Mouse (Mus musculus) embryonic facial prominence, embryonic 15.5 days (tissue): ENCODE results near the gene Pear1. TPM values are rescaled to one million over a fixed set of nuclear protein-coding genes. Genes with fewer than 3 reads are reported as not detected.

ENCODE experiments used
- ATAC-seq: fragments of 200-750 bp; cut with Nextera tagmentation; 2 replicates; pipeline ENCODE4 v1.8.0; 2017; ENCODE audit warnings: low read depth, moderate TSS enrichment; ENCODE audit not compliant: insufficient number of reproducible peaks, low FRiP score, low TSS enrichment
- H3K27ac ChIP-seq: fragments of 300-500 bp; sonication (generic); replicated peaks from 2 replicates; pipeline ENCODE4 v1.5.1; 2015; ENCODE audit warnings: mild to moderate bottlenecking, inconsistent platforms
- H3K27me3 ChIP-seq: fragments of 300-500 bp; sonication (generic); 2 replicates; pipeline ENCODE4 v1.6.1; 2015; ENCODE audit warnings: inconsistent platforms
- H3K36me3 ChIP-seq: fragments of 300-500 bp; sonication (generic); 2 replicates; pipeline ENCODE4 v1.6.1; 2015; ENCODE audit warnings: mild to moderate bottlenecking, inconsistent platforms
- H3K4me1 ChIP-seq: fragments of 300-500 bp; sonication (generic); 2 replicates; pipeline ENCODE4 v1.6.1; 2015; ENCODE audit warnings: inconsistent platforms
- H3K4me2 ChIP-seq: fragments of 300-500 bp; sonication (generic); replicated peaks from 2 replicates; pipeline ENCODE4 v1.6.1; 2015; ENCODE audit warnings: mild to moderate bottlenecking, inconsistent platforms
- H3K4me3 ChIP-seq: fragments of 300-500 bp; sonication (generic); replicated peaks from 2 replicates; pipeline ENCODE4 v1.5.1; 2015; ENCODE audit warnings: mild to moderate bottlenecking, inconsistent platforms
- H3K9ac ChIP-seq: fragments of 300-500 bp; sonication (generic); 2 replicates; pipeline ENCODE4 v1.6.1; 2015; ENCODE audit warnings: inconsistent platforms
- H3K9me3 ChIP-seq: fragments of 300-500 bp; sonication (generic); replicated peaks from 2 replicates; pipeline ENCODE4 v1.6.1; 2016; ENCODE audit warnings: inconsistent platforms
- WGBS: fragments of 180-500 bp; shearing (Covaris S2); methylation state at CpG from one replicate; pipeline ENCODE4 v1.1.7; 2015; 5-methylcytosine and 5-hydroxymethylcytosine counted together
- polyA plus RNA-seq: library from polyadenylated mRNA; unstranded; fragments of >200 nt; fragmentation: Nextera tagmentation; extraction: Ambion mirVana; gene quantifications from 2 replicates; pipeline ENCODE4 v1.2.1, GENCODE M21; 2015

Pear1 gene
- polyA plus RNA-seq, 1 experiment from 2014 or later, result 27.4 TPM

- Histone ChIP-seq H3K36me3 (no peaks in the 10 kb centered on the region), H3K9me3 (no peaks in the 10 kb centered on the region), H3K27ac (peak overlapping the region; percentile 88), H3K4me2 (peak overlapping the region; percentile 44), H3K4me1 (peaks cover 61% of the 10 kb centered on the region), H3K27me3 (peaks cover 12% of the 10 kb centered on the region; the same call in 1 of the 2 replicates), H3K4me3 (peak overlapping the region; percentile 2; the same call in 1 of the 2 replicates), H3K9ac (no peak overlapping the region)
- 26% methylated on average over 10 of the region's 10 CpGs for WGBS
- ATAC-seq, result no peak
Observed at GRCm38 (mm10) chr3:87765091-87765490, 59.0 kb downstream of the Pear1 start.

GRCm38 (mm10) chr3:87764506-87764905, 59.6 kb downstream of the Pear1 start:
- peak; percentile 22; the same call in 1 of the 2 replicates for ATAC-seq
- 14% methylated on average over 10 of the region's 10 CpGs for WGBS
- Histone ChIP-seq H3K27me3 (peaks cover 7% of the 10 kb centered on the region; the same call in 1 of the 2 replicates), H3K9me3 (no peaks in the 10 kb centered on the region), H3K4me1 (peaks cover 61% of the 10 kb centered on the region), H3K4me3 (peak overlapping the region; percentile 2), H3K36me3 (no peaks in the 10 kb centered on the region), H3K4me2 (peak overlapping the region; percentile 44), H3K27ac (peak overlapping the region; percentile 88), H3K9ac (no peak overlapping the region)

GRCm38 (mm10) chr3:87763683-87764289, 60.3 kb downstream of the Pear1 start:
- Histone ChIP-seq H3K4me1 (peaks cover 64% of the 10 kb centered on the region), H3K36me3 (no peaks in the 10 kb centered on the region), H3K4me2 (peak overlapping the region; percentile 44), H3K27me3 (peaks cover 6% of the 10 kb centered on the region; the same call in 1 of the 2 replicates), H3K27ac (peak overlapping the region; percentile 88), H3K4me3 (peak overlapping the region; percentile 19; the same call in 1 of the 2 replicates), H3K9me3 (no peaks in the 10 kb centered on the region), H3K9ac (no peak overlapping the region)
- peak; percentile 72 for ATAC-seq
- WGBS, result 10% methylated on average over 10 of the region's 15 CpGs

- Histone ChIP-seq H3K27me3 (peaks cover 6% of the 10 kb centered on the region; the same call in 1 of the 2 replicates), H3K27ac (peak overlapping the region; percentile 88), H3K4me2 (peak overlapping the region; percentile 44), H3K9me3 (no peaks in the 10 kb centered on the region), H3K4me1 (peaks cover 64% of the 10 kb centered on the region), H3K4me3 (no peak overlapping the region), H3K9ac (no peak overlapping the region), H3K36me3 (no peaks in the 10 kb centered on the region)
- no peak for ATAC-seq
- WGBS, result 50% methylated on average over 4 of the region's 4 CpGs
Observed at GRCm38 (mm10) chr3:87763202-87763601, 60.9 kb downstream of the Pear1 start.

- H3K27ac ChIP-seq, result peak overlapping the region; percentile 18
- no peak overlapping the region for H3K9ac ChIP-seq
- 0 out of 2 replicates have a peak, but pooled peaks cover 6% of the 10 kb centered on the region for H3K27me3 ChIP-seq
- no peak overlapping the region for H3K4me3 ChIP-seq
- 49% methylated on average over 20 of the region's 20 CpGs for WGBS
- no peak for ATAC-seq
- H3K4me2 ChIP-seq, result no peak overlapping the region
- no peaks in the 10 kb centered on the region for H3K36me3 ChIP-seq
- peaks cover 49% of the 10 kb centered on the region for H3K4me1 ChIP-seq
- H3K9me3 ChIP-seq, result no peaks in the 10 kb centered on the region
Observed at GRCm38 (mm10) chr3:87761408-87762375, 62.4 kb downstream of the Pear1 start.

GRCm38 (mm10) chr3:87758641-87759040, 65.5 kb downstream of the Pear1 start:
- WGBS, result 55% methylated on average over 3 of the region's 5 CpGs

GRCm38 (mm10) chr3:87756488-87756887, 67.6 kb downstream of the Pear1 start:
- Histone ChIP-seq H3K27me3 (peaks cover 12% of the 10 kb centered on the region; the same call in 1 of the 2 replicates), H3K9ac (no peak overlapping the region), H3K36me3 (no peaks in the 10 kb centered on the region), H3K9me3 (no peaks in the 10 kb centered on the region), H3K4me3 (no peak overlapping the region), H3K4me1 (peaks cover 17% of the 10 kb centered on the region), H3K27ac (no peak overlapping the region), H3K4me2 (peak overlapping the region; percentile 48)
- no peak for ATAC-seq
- WGBS, result 47% methylated on average over 20 of the region's 20 CpGs

More at GRCm38 (mm10) chr3:87758641-87759040, 65.5 kb downstream of the Pear1 start:
- no peak for ATAC-seq
- H3K9ac ChIP-seq, result no peak overlapping the region
- H3K4me3 ChIP-seq, result no peak overlapping the region
- peaks cover 37% of the 10 kb centered on the region for H3K4me1 ChIP-seq
- no peak overlapping the region for H3K4me2 ChIP-seq
- H3K27me3 ChIP-seq, result peaks cover 12% of the 10 kb centered on the region; the same call in 1 of the 2 replicates
- H3K27ac ChIP-seq, result no peak overlapping the region
- no peaks in the 10 kb centered on the region for H3K36me3 ChIP-seq
- H3K9me3 ChIP-seq, result no peaks in the 10 kb centered on the region

- Histone ChIP-seq H3K36me3 (peaks cover 2% of the 10 kb centered on the region; the same call in 1 of the 2 replicates), H3K9ac (no peak overlapping the region), H3K27ac (no peak overlapping the region), H3K27me3 (peaks cover 12% of the 10 kb centered on the region; the same call in 1 of the 2 replicates), H3K4me1 (peaks cover 12% of the 10 kb centered on the region; the same call in 1 of the 2 replicates), H3K4me2 (peak overlapping the region; percentile 48), H3K4me3 (peak overlapping the region; percentile 24), H3K9me3 (no peaks in the 10 kb centered on the region)
- peak; percentile 87 for ATAC-seq
- 3% methylated on average over 24 of the region's 24 CpGs for WGBS
Observed at GRCm38 (mm10) chr3:87755964-87756363, 68.1 kb downstream of the Pear1 start.

GRCm38 (mm10) chr3:87753829-87754228, 70.3 kb downstream of the Pear1 start:
- Histone ChIP-seq H3K4me2 (no peak overlapping the region), H3K9ac (no peak overlapping the region), H3K4me3 (no peak overlapping the region), H3K36me3 (peaks cover 12% of the 10 kb centered on the region; the same call in 1 of the 2 replicates), H3K9me3 (no peaks in the 10 kb centered on the region), H3K27me3 (peaks cover 12% of the 10 kb centered on the region; the same call in 1 of the 2 replicates), H3K4me1 (peaks cover 10% of the 10 kb centered on the region; the same call in 1 of the 2 replicates), H3K27ac (no peak overlapping the region)
- WGBS, result 82% methylated on average over 13 of the region's 13 CpGs
- no peak for ATAC-seq

GRCm38 (mm10) chr3:87752567-87752966, 71.5 kb downstream of the Pear1 start:
- peaks cover 12% of the 10 kb centered on the region; the same call in 1 of the 2 replicates for H3K36me3 ChIP-seq
- H3K27ac ChIP-seq, result no peak overlapping the region
- no peak overlapping the region for H3K4me2 ChIP-seq
- no peaks in the 10 kb centered on the region for H3K9me3 ChIP-seq
- no peak for ATAC-seq
- H3K4me1 ChIP-seq, result peaks cover 16% of the 10 kb centered on the region
- WGBS, result 85% methylated on average over 3 of the region's 3 CpGs
- H3K27me3 ChIP-seq, result peaks cover 12% of the 10 kb centered on the region; the same call in 1 of the 2 replicates
- H3K4me3 ChIP-seq, result no peak overlapping the region
- no peak overlapping the region for H3K9ac ChIP-seq

- Histone ChIP-seq H3K9me3 (no peaks in the 10 kb centered on the region), H3K9ac (no peak overlapping the region), H3K36me3 (peaks cover 12% of the 10 kb centered on the region; the same call in 1 of the 2 replicates), H3K4me1 (peaks cover 17% of the 10 kb centered on the region), H3K27me3 (peaks cover 7% of the 10 kb centered on the region; the same call in 1 of the 2 replicates), H3K4me3 (no peak overlapping the region), H3K27ac (no peak overlapping the region), H3K4me2 (no peak overlapping the region)
- WGBS, result 88% methylated on average over 12 of the region's 12 CpGs
- no peak for ATAC-seq
Observed at GRCm38 (mm10) chr3:87749977-87750376, 74.1 kb downstream of the Pear1 start.
